Mouse (Mus musculus): ENCODE measurements at regions not wholly inside any gene's neighbourhood (a gene's known extent, or its start where the extent isn't known, plus 50 kb on each side); places are given as distances from the start of the nearest gene placed in this dataset.
A peak's percentile ranks its signal among the peaks of the same experiment; 100 is the strongest.

GRCm38 (mm10) chr1:185977075-185977474 is 140.0 kb downstream of the Lyplal1 start:
- TF ChIP-seq CTCF (IDR thresholded peaks at IDR 0.05; ENCODE audit: low read depth) (0 out of 2 replicates have a peak, but pooled peaks have one; percentile 8), EP300 (IDR thresholded peaks at IDR 0.05; ENCODE audit: low read depth) (no peak)
